Mouse (Mus musculus): Measurements from ENCODE around the gene Qtrt2. TPM values are rescaled to one million over a fixed set of nuclear protein-coding genes. Genes with fewer than 3 reads are reported as not detected.

The Qtrt2 gene
- polyA plus RNA-seq, 1 experiment from 2014 or later: 17.6 TPM

- Histone ChIP-seq H3K4me3 (ENCODE audit: low read length) (no peak overlapping the region), H3K4me1 (ENCODE audit: control insufficient read depth, insufficient read depth, low read depth, low read length) (no peaks in the 10 kb centered on the region), H3K27ac (ENCODE audit: low read depth, low read length) (no peak overlapping the region), H3K4me2 (ENCODE audit: low read length) (no peak overlapping the region), H3K36me3 (ENCODE audit: control insufficient read depth, insufficient read depth, low read length) (no peaks in the 10 kb centered on the region), H3K27me3 (replicated peaks; ENCODE audit: control insufficient read depth, insufficient read depth, low read length) (no peaks in the 10 kb centered on the region), H3K9me3 (ENCODE audit: control insufficient read depth, low read length) (no peaks in the 10 kb centered on the region), H3K9ac (ENCODE audit: low read depth, low read length) (no peak overlapping the region)
- 39% methylated on average over 4 of the region's 4 CpGs for WGBS
- ATAC-seq: no peak
Measured at GRCm38 (mm10) chr16:43814644-43815043, 112.0 kb downstream of the Qtrt2 start.

Other genes with a start within 250 kb of the Qtrt2 start
- gene Drd3, start 172.8 kb downstream of the Qtrt2 start, polyA plus RNA-seq (2015; fragmentation: Nextera tagmentation; extraction: Ambion mirVana): not detected in 2 replicates
- gene Ccdc191, start 37.0 kb downstream of the Qtrt2 start, polyA plus RNA-seq (2015; fragmentation: Nextera tagmentation; extraction: Ambion mirVana): 6.7 and 8.9 TPM in 2 replicates
- 3.4 and 3.8 TPM in 2 replicates for gene Zdhhc23, start 53.0 kb upstream of the Qtrt2 start, polyA plus RNA-seq (2015; fragmentation: Nextera tagmentation; extraction: Ambion mirVana)
- 3.1 and 3.5 TPM in 2 replicates for gene Gramd1c, start 136.5 kb upstream of the Qtrt2 start, polyA plus RNA-seq (2015; fragmentation: Nextera tagmentation; extraction: Ambion mirVana)
- gene Atp6v1a, start 212.9 kb upstream of the Qtrt2 start, polyA plus RNA-seq (2015; fragmentation: Nextera tagmentation; extraction: Ambion mirVana): 155 TPM in 2 replicates
- 58.6 and 64.5 TPM in 2 replicates for gene Naa50, start 213.0 kb upstream of the Qtrt2 start, polyA plus RNA-seq (2015; fragmentation: Nextera tagmentation; extraction: Ambion mirVana)
- 1.9 and 2.1 TPM in 2 replicates for gene Usf3, start 246.4 kb upstream of the Qtrt2 start, polyA plus RNA-seq (2015; fragmentation: Nextera tagmentation; extraction: Ambion mirVana)